Mouse (Mus musculus) brown adipose tissue, adult 24 weeks (tissue): ENCODE data around the gene Plg. TPM values are rescaled to one million over a fixed set of nuclear protein-coding genes. Genes with fewer than 3 reads are reported as not detected.

Source experiments
- H3K27ac ChIP-seq: fragments of 200-500 bp; replicated peaks from 2 replicates; pipeline ENCODE4 v1.5.1; 2012; ENCODE audit warnings: low read depth, mild to moderate bottlenecking, low read length
- H3K4me1 ChIP-seq: fragments of 200-500 bp; 2 replicates; pipeline ENCODE4 v1.6.1; 2012; ENCODE audit warnings: low read length, mixed read lengths; ENCODE audit not compliant: control insufficient read depth, insufficient read depth, insufficient read length
- H3K4me3 ChIP-seq: fragments of 200-500 bp; 2 replicates; pipeline ENCODE4 v1.5.1; 2012; ENCODE audit warnings: low read depth, mild to moderate bottlenecking, low read length, moderate library complexity; ENCODE audit not compliant: insufficient read depth
- polyA plus RNA-seq: library from polyadenylated mRNA; stranded (reverse); fragments of >200 nt; gene quantifications from 2 replicates; pipeline ENCODE4 v1.2.4, GENCODE M21; 2012; ENCODE audit not compliant: missing spikeins, insufficient read depth, insufficient read length

The Plg gene
- polyA plus RNA-seq, 1 experiment = 1.1 TPM

GRCm38 (mm10) chr17:12455143-12455790 is 76.9 kb downstream of the Plg start:
- H3K4me1 ChIP-seq = no peaks in the 10 kb centered on the region
- no peak overlapping the region for H3K4me3 ChIP-seq
- peak overlapping the region; percentile 63 for H3K27ac ChIP-seq

- Histone ChIP-seq H3K4me3 (no peak overlapping the region), H3K27ac (no peak overlapping the region), H3K4me1 (no peaks in the 10 kb centered on the region)
Observed at GRCm38 (mm10) chr17:12461168-12461567, 82.8 kb downstream of the Plg start.

GRCm38 (mm10) chr17:12466501-12467000 is 88.1 kb downstream of the Plg start:
- Histone ChIP-seq H3K4me3 (no peak overlapping the region), H3K4me1 (no peaks in the 10 kb centered on the region), H3K27ac (no peak overlapping the region)

GRCm38 (mm10) chr17:12467642-12468041 is 89.2 kb downstream of the Plg start:
- Histone ChIP-seq H3K27ac (no peak overlapping the region), H3K4me1 (no peaks in the 10 kb centered on the region), H3K4me3 (no peak overlapping the region)

GRCm38 (mm10) chr17:12468745-12469144 is 90.3 kb downstream of the Plg start:
- Histone ChIP-seq H3K27ac (no peak overlapping the region), H3K4me1 (peaks cover 2% of the 10 kb centered on the region; the same call in 1 of the 2 replicates), H3K4me3 (no peak overlapping the region)

Other genes with a start within 250 kb of the Plg start
- gene Map3k4, start 59.8 kb upstream of the Plg start, polyA plus RNA-seq = 7.4 and 11.4 TPM in 2 replicates
- 24.6 and 33.8 TPM in 2 replicates for gene Slc22a3, start 129.1 kb downstream of the Plg start, polyA plus RNA-seq
- 1.9 and 3.6 TPM in 2 replicates for gene Slc22a2, start 205.5 kb downstream of the Plg start, polyA plus RNA-seq